Mouse (Mus musculus): ENCODE data around the gene Olfr1411.

Gene Olfr1411

GRCm38 (mm10) chr1:92638736-92639135 lies 44.5 kb downstream of the Olfr1411 start:
- no peak for DNase-seq (ENCODE audit: low read depth, low spot score)

GRCm38 (mm10) chr1:92640393-92640792 lies 46.2 kb downstream of the Olfr1411 start:
- no peak for DNase-seq (ENCODE audit: low read depth, low spot score)

GRCm38 (mm10) chr1:92641514-92642272 lies 47.5 kb downstream of the Olfr1411 start, which contains the start of gene Cops9:
Gene Cops9 (minus strand): TSS chr1:92641985.
- DNase-seq (ENCODE audit: low read depth, low spot score), result peak; percentile 91

GRCm38 (mm10) chr1:92643691-92644090 lies 49.5 kb downstream of the Olfr1411 start:
- no peak for DNase-seq (ENCODE audit: low read depth, low spot score)

- no peak for DNase-seq (ENCODE audit: low read depth, low spot score)
Measured at GRCm38 (mm10) chr1:92644916-92645315, 50.7 kb downstream of the Olfr1411 start.

GRCm38 (mm10) chr1:92646111-92646510 lies 51.9 kb downstream of the Olfr1411 start:
- DNase-seq (ENCODE audit: low read depth, low spot score), result no peak

- no peak for DNase-seq (ENCODE audit: low read depth, low spot score)
Measured at GRCm38 (mm10) chr1:92646601-92647000, 52.4 kb downstream of the Olfr1411 start.

GRCm38 (mm10) chr1:92647026-92647425 lies 52.8 kb downstream of the Olfr1411 start:
- no peak for DNase-seq (ENCODE audit: low read depth, low spot score)
